Mouse (Mus musculus) embryonic fibroblast, embryonic 13.5 days (primary cell): Measurements from ENCODE around the gene Camk2d.

Experiments used
- CTCF ChIP-seq: IDR thresholded peaks from 2 replicates; pipeline ENCODE4 v1.5.1; 2011; ENCODE audit warnings: mild to moderate bottlenecking, control low read depth, low read length, moderate library complexity, borderline replicate concordance; ENCODE audit not compliant: insufficient read depth
- POLR2A ChIP-seq: IDR thresholded peaks from 2 replicates; pipeline ENCODE4 v1.6.1; 2011; ENCODE audit warnings: low read depth, mild to moderate bottlenecking, control low read depth, low read length, moderate library complexity

- TF ChIP-seq POLR2A (no peak), CTCF (no peak)
Measured at GRCm38 (mm10) chr3:126688516-126688915, 92.4 kb downstream of the Camk2d start.
